Mouse (Mus musculus) spleen, adult 2 months (tissue): ENCODE measurements around the gene Nos1.

Experiments
- CTCF ChIP-seq: fragments of 200-500 bp; IDR thresholded peaks from 2 replicates; pipeline ENCODE4 v1.5.1; 2011; ENCODE audit warnings: mild to moderate bottlenecking, inconsistent platforms; ENCODE audit not compliant: insufficient read depth, insufficient read length, insufficient replicate concordance; ENCODE audit errors: extremely low read depth
- POLR2A ChIP-seq: fragments of 200-500 bp; IDR thresholded peaks from 2 replicates; pipeline ENCODE4 v1.6.1; 2011; ENCODE audit warnings: low read depth, low read length, inconsistent platforms

DNA sequence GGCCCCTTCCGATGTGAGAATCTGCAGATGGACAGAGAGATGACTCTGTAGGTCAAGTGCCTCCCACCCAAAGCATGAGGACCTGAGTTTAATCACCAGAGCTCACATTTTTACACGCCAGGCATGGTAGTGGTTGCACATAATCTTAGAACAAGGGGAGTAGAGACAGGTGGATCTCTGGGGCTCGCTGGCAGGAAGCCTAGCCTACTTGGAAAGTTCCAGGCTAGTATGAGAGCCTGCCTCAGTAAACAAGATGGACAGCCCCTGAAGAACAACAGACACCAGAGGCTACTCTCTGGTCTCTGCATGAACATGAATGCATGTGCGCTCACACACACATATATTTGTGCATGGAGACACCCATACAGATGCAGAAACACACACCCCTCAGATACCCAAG, 124.9 kb downstream of the Nos1 start:
- no peak for TF ChIP-seq CTCF
- TF ChIP-seq POLR2A: no peak
